Mouse (Mus musculus): ENCODE results near the gene Gm45234. TPM values are rescaled to one million over a fixed set of nuclear protein-coding genes. Genes with fewer than 3 reads are reported as not detected.

The Gm45234 gene
- polyA plus RNA-seq (2012; rRNA removed) = not detected in 2 replicates

GRCm38 (mm10) chr6:124755831-124756595, at the start of gene Gm45234, which contains the start of gene Atn1:
Gm45234 (minus strand) TSS chr6:124756021.
Atn1 (minus strand) TSS chr6:124756524.

GRCm38 (mm10) chr6:124779222-124779983, 23.6 kb upstream of the Gm45234 start, which contains the start of gene Lrrc23:
Lrrc23 (minus strand) TSS chr6:124779727.

GRCm38 (mm10) chr6:124769101-124769765, 13.4 kb upstream of the Gm45234 start, which contains the start of gene Eno2:
Eno2 (minus strand) TSS chr6:124769673.

GRCm38 (mm10) chr6:124740888-124741761, 14.7 kb downstream of the Gm45234 start, which contains the start of gene Grcc10:
Grcc10 (minus strand) TSS chr6:124741374.

GRCm38 (mm10) chr6:124738511-124739023, 17.3 kb downstream of the Gm45234 start, which contains the start of gene Ptpn6:
Ptpn6 (minus strand) TSS chr6:124738714.

GRCm38 (mm10) chr6:124711824-124712782, 43.7 kb downstream of the Gm45234 start, which contains the start of the genes Emg1 and Phb2:
Emg1 (minus strand) TSS chr6:124712178.
Phb2 (plus strand) TSS chr6:124712336.

Other genes with a start within 250 kb of the Gm45234 start
- gene C1ra, start 243.6 kb downstream of the Gm45234 start, polyA plus RNA-seq (2012; rRNA removed) = 30.8 and 35.5 TPM in 2 replicates
- 61.1 and 87.7 TPM in 2 replicates for gene C1s1, start 213.7 kb downstream of the Gm45234 start, polyA plus RNA-seq (2012; rRNA removed)
- 0.10 and 0.28 TPM in 2 replicates for gene C1rb, start 185.7 kb downstream of the Gm45234 start, polyA plus RNA-seq (2012; rRNA removed)
- 0.09 and 0.21 TPM in 2 replicates for gene C1s2, start 119.9 kb downstream of the Gm45234 start, polyA plus RNA-seq (2012; rRNA removed)
- gene Lpcat3, start 93.0 kb downstream of the Gm45234 start, polyA plus RNA-seq (2012; rRNA removed) = 174 and 229 TPM in 2 replicates
- gene Emg1, start 43.8 kb downstream of the Gm45234 start, polyA plus RNA-seq (2012; rRNA removed) = 43.9 and 53.5 TPM in 2 replicates
- 133 and 151 TPM in 2 replicates for gene Phb2, start 43.7 kb downstream of the Gm45234 start, polyA plus RNA-seq (2012; rRNA removed)
- gene Ptpn6, start 17.3 kb downstream of the Gm45234 start, polyA plus RNA-seq (2012; rRNA removed) = 15.2 and 17.3 TPM in 2 replicates
- 266 and 371 TPM in 2 replicates for gene Grcc10, start 14.6 kb downstream of the Gm45234 start, polyA plus RNA-seq (2012; rRNA removed)
- gene Atn1, start 503 bp upstream of the Gm45234 start, polyA plus RNA-seq (2012; rRNA removed) = 44.9 and 59.9 TPM in 2 replicates
- gene Eno2, start 13.7 kb upstream of the Gm45234 start, polyA plus RNA-seq (2012; rRNA removed) = 10.6 and 11.5 TPM in 2 replicates
- 9.0 and 11.7 TPM in 2 replicates for gene Lrrc23, start 23.7 kb upstream of the Gm45234 start, polyA plus RNA-seq (2012; rRNA removed)
- gene Spsb2, start 52.6 kb upstream of the Gm45234 start, polyA plus RNA-seq (2012; rRNA removed) = 27.7 and 31.4 TPM in 2 replicates
- 353 and 433 TPM in 2 replicates for gene Tpi1, start 58.3 kb upstream of the Gm45234 start, polyA plus RNA-seq (2012; rRNA removed)
- 120 TPM in 2 replicates for gene Usp5, start 73.5 kb upstream of the Gm45234 start, polyA plus RNA-seq (2012; rRNA removed)
- gene Cdca3, start 73.5 kb upstream of the Gm45234 start, polyA plus RNA-seq (2012; rRNA removed) = 20.9 and 42.3 TPM in 2 replicates
- gene Gnb3, start 84.3 kb upstream of the Gm45234 start, polyA plus RNA-seq (2012; rRNA removed) = 0.98 and 1.0 TPM in 2 replicates
- gene P3h3, start 101.7 kb upstream of the Gm45234 start, polyA plus RNA-seq (2012; rRNA removed) = 99.7 and 118 TPM in 2 replicates
- 3.2 and 3.4 TPM in 2 replicates for gene Gpr162, start 108.0 kb upstream of the Gm45234 start, polyA plus RNA-seq (2012; rRNA removed)
- 1.4 and 1.6 TPM in 2 replicates for gene Cd4, start 132.2 kb upstream of the Gm45234 start, polyA plus RNA-seq (2012; rRNA removed)
- gene Lag3, start 155.7 kb upstream of the Gm45234 start, polyA plus RNA-seq (2012; rRNA removed) = 8.3 and 8.4 TPM in 2 replicates
- 2,014 and 3,023 TPM in 2 replicates for gene Ptms, start 164.1 kb upstream of the Gm45234 start, polyA plus RNA-seq (2012; rRNA removed)
- 367 and 376 TPM in 2 replicates for gene Mlf2, start 175.4 kb upstream of the Gm45234 start, polyA plus RNA-seq (2012; rRNA removed)
- 232 and 278 TPM in 2 replicates for gene Cops7a, start 209.5 kb upstream of the Gm45234 start, polyA plus RNA-seq (2012; rRNA removed)
- 5.2 and 10.1 TPM in 2 replicates for gene Pianp, start 240.7 kb upstream of the Gm45234 start, polyA plus RNA-seq (2012; rRNA removed)